ENCODE assay signal across 8 mouse cellular contexts in genomic region chr7:25217653-25218395, GRCm38 (mm10). TPM values are rescaled to one million over a fixed set of nuclear protein-coding genes. Genes with fewer than 3 reads are reported as not detected.
DNase-seq lines count a peak whose midpoint lies in the region; ATAC-seq and TF ChIP-seq lines count a peak whose summit lies in the region.

No protein-coding gene starts in this region.

- H3K36me3 ChIP-seq in heart, embryonic 13.5 days = peaks cover 20% of the 10 kb centered on the region
- H3K36me3 ChIP-seq in limb, embryonic 14.5 days (ENCODE audit: control insufficient read depth, insufficient read depth, low read length) = peaks cover 9% of the 10 kb centered on the region
- 0 out of 2 replicates have a peak, but pooled peaks cover 8% of the 10 kb centered on the region for H3K36me3 ChIP-seq in midbrain, embryonic 15.5 days (replicated peaks)

- H3K4me3 ChIP-seq in heart, embryonic 13.5 days = peak overlapping the region; percentile 83
- H3K4me3 ChIP-seq in limb, embryonic 14.5 days (replicated peaks; ENCODE audit: low read length) = no peak overlapping the region
- H3K4me3 ChIP-seq in midbrain, embryonic 15.5 days = peak overlapping the region; percentile 59; the same call in 1 of the 2 replicates

- intact Hi-C loops in heart, postnatal 14 days (cut with DNase I) = loop anchor here (10.0 kb wide), 1 partner anchor 333 kb away; the partner anchor contains the start of gene Rps19

- DNase-seq in heart, postnatal 14 days = no peak
- no peak for DNase-seq in limb, embryonic 14.5 days (ENCODE audit: low spot score)
- no peak for DNase-seq in right cerebral cortex, postnatal 10 days (ENCODE audit: low spot score in 2 of 2)
- no peak for DNase-seq in cerebellum, postnatal 10 days
- DNase-seq in ovary, postnatal 10 days (ENCODE audit: low spot score) = no peak

- peaks cover 27% of the 10 kb centered on the region for H3K4me1 ChIP-seq in heart, embryonic 13.5 days
- H3K4me1 ChIP-seq in limb, embryonic 14.5 days (ENCODE audit: control insufficient read depth, insufficient read depth, low read length) = peaks cover 23% of the 10 kb centered on the region
- peaks cover 36% of the 10 kb centered on the region for H3K4me1 ChIP-seq in midbrain, embryonic 15.5 days

- H3K27me3 ChIP-seq in heart, embryonic 13.5 days (replicated peaks) = no peaks in the 10 kb centered on the region
- H3K27me3 ChIP-seq in limb, embryonic 14.5 days (ENCODE audit: control insufficient read depth, insufficient read depth, low read length) = no peaks in the 10 kb centered on the region
- no peaks in the 10 kb centered on the region for H3K27me3 ChIP-seq in midbrain, embryonic 15.5 days (replicated peaks)

- WGBS in heart, embryonic 13.5 days = 65% methylated on average over 12 of the region's 12 CpGs
- 62% methylated on average over 12 of the region's 12 CpGs for WGBS in limb, embryonic 14.5 days
- WGBS in midbrain, embryonic 15.5 days = 76% methylated on average over 12 of the region's 12 CpGs

- peak overlapping the region; percentile 81 for H3K4me2 ChIP-seq in heart, embryonic 13.5 days
- no peak overlapping the region for H3K4me2 ChIP-seq in limb, embryonic 14.5 days (replicated peaks; ENCODE audit: low read depth, low read length, severe bottlenecking)
- peak overlapping the region; percentile 90 for H3K4me2 ChIP-seq in midbrain, embryonic 15.5 days

- H3K27ac ChIP-seq in heart, embryonic 13.5 days (replicated peaks) = no peak overlapping the region
- H3K27ac ChIP-seq in limb, embryonic 14.5 days (replicated peaks; ENCODE audit: low read depth, low read length) = no peak overlapping the region
- no peak overlapping the region for H3K27ac ChIP-seq in midbrain, embryonic 15.5 days

- H3K9ac ChIP-seq in heart, embryonic 13.5 days = peak overlapping the region; percentile 91; the same call in 1 of the 2 replicates
- 0 out of 2 replicates have a peak overlapping the region, but pooled peaks have one; percentile 70 for H3K9ac ChIP-seq in limb, embryonic 14.5 days (ENCODE audit: low read depth, low read length, severe bottlenecking)
- H3K9ac ChIP-seq in midbrain, embryonic 15.5 days = no peak overlapping the region

- ATAC-seq in heart, embryonic 13.5 days (ENCODE audit: extremely low read depth, insufficient number of reproducible peaks, low FRiP score, low TSS enrichment) = no peak
- ATAC-seq in erythroid progenitor cell, adult 5-6 weeks (replicated peaks; ENCODE audit: low FRiP score, poor library complexity, severe bottlenecking) = 0 out of 2 replicates have a peak, but pooled peaks have one; percentile 17
- ATAC-seq in limb, embryonic 14.5 days (ENCODE audit: low FRiP score, low read depth) = no peak
- no peak for ATAC-seq in midbrain, embryonic 15.5 days (replicated peaks)

- no peak for TF ChIP-seq POLR2A in limb, embryonic 14.5 days (IDR thresholded peaks at IDR 0.05; ENCODE audit: borderline replicate concordance, extremely low read depth, insufficient read depth, insufficient read length)

- no peaks in the 10 kb centered on the region for H3K9me3 ChIP-seq in heart, embryonic 13.5 days
- H3K9me3 ChIP-seq in limb, embryonic 14.5 days (ENCODE audit: control insufficient read depth, low read length) = no peaks in the 10 kb centered on the region
- no peaks in the 10 kb centered on the region for H3K9me3 ChIP-seq in midbrain, embryonic 15.5 days

RNA-seq across cellular contexts. Expression of gene Dedd2, which starts 2.6 kb away (rescaled TPM):
- 5.3 and 6.6 TPM in 2 replicates for polyA plus RNA-seq in heart, embryonic 13.5 days (2015; fragmentation: Nextera tagmentation; extraction: Ambion mirVana)
- total RNA-seq in heart, postnatal 14 days (2021) = 10 to 100 TPM; 17.9 to 19.2 TPM
- 29.9 and 31.4 TPM in 2 replicates for total RNA-seq in erythroid progenitor cell, adult 5-6 weeks (2015; ENCODE audit: low replicate concordance)
- total RNA-seq in erythroid progenitor cell, adult 5-6 weeks (2017; ENCODE audit: low replicate concordance) = 87.7 and 89.0 TPM in 2 replicates
- polyA plus RNA-seq in limb, embryonic 14.5 days (2012; rRNA removed) = 11.1 and 14.0 TPM in 2 replicates
- 9.0 and 9.4 TPM in 2 replicates for polyA plus RNA-seq in limb, embryonic 14.5 days (2014; fragmentation: Nextera tagmentation; extraction: Ambion mirVana)
- 18.5 and 18.7 TPM in 2 replicates for polyA plus RNA-seq in midbrain, embryonic 15.5 days (2015; fragmentation: Nextera tagmentation; extraction: Ambion mirVana)

RNA-seq across cellular contexts. Expression of gene Zfp526, which starts 3.4 kb away (rescaled TPM):
- 2.1 TPM in 2 replicates for polyA plus RNA-seq in heart, embryonic 13.5 days (2015; fragmentation: Nextera tagmentation; extraction: Ambion mirVana)
- total RNA-seq in heart, postnatal 14 days (2021) = 1 to 10 TPM; 8.0 to 9.1 TPM
- total RNA-seq in erythroid progenitor cell, adult 5-6 weeks (2015; ENCODE audit: low replicate concordance) = 18.0 and 32.8 TPM in 2 replicates
- total RNA-seq in erythroid progenitor cell, adult 5-6 weeks (2017; ENCODE audit: low replicate concordance) = 27.6 and 29.6 TPM in 2 replicates
- polyA plus RNA-seq in limb, embryonic 14.5 days (2012; rRNA removed) = 11.1 and 13.0 TPM in 2 replicates
- polyA plus RNA-seq in limb, embryonic 14.5 days (2014; fragmentation: Nextera tagmentation; extraction: Ambion mirVana) = 3.9 and 4.2 TPM in 2 replicates
- polyA plus RNA-seq in midbrain, embryonic 15.5 days (2015; fragmentation: Nextera tagmentation; extraction: Ambion mirVana) = 1.8 and 1.9 TPM in 2 replicates

RNA-seq across cellular contexts. Expression of gene Gsk3a, which starts 19.8 kb away (rescaled TPM):
- 7.8 and 8.2 TPM in 2 replicates for polyA plus RNA-seq in heart, embryonic 13.5 days (2015; fragmentation: Nextera tagmentation; extraction: Ambion mirVana)
- 10 to 100 TPM; 58.6 to 66.6 TPM for total RNA-seq in heart, postnatal 14 days (2021)
- 122 and 132 TPM in 2 replicates for total RNA-seq in erythroid progenitor cell, adult 5-6 weeks (2015; ENCODE audit: low replicate concordance)
- total RNA-seq in erythroid progenitor cell, adult 5-6 weeks (2017; ENCODE audit: low replicate concordance) = 53.0 and 74.3 TPM in 2 replicates
- polyA plus RNA-seq in limb, embryonic 14.5 days (2012; rRNA removed) = 155 and 204 TPM in 2 replicates
- 16.3 and 18.8 TPM in 2 replicates for polyA plus RNA-seq in limb, embryonic 14.5 days (2014; fragmentation: Nextera tagmentation; extraction: Ambion mirVana)
- polyA plus RNA-seq in midbrain, embryonic 15.5 days (2015; fragmentation: Nextera tagmentation; extraction: Ambion mirVana) = 19.5 TPM in 2 replicates

RNA-seq across cellular contexts. Expression of gene Erf, which starts 32.7 kb away (rescaled TPM):
- polyA plus RNA-seq in heart, embryonic 13.5 days (2015; fragmentation: Nextera tagmentation; extraction: Ambion mirVana) = 11.2 and 14.3 TPM in 2 replicates
- total RNA-seq in heart, postnatal 14 days (2021) = 10 to 100 TPM; 32.8 to 33.2 TPM
- 0.72 and 3.4 TPM in 2 replicates for total RNA-seq in erythroid progenitor cell, adult 5-6 weeks (2015; ENCODE audit: low replicate concordance)
- 0.61 and 1.8 TPM in 2 replicates for total RNA-seq in erythroid progenitor cell, adult 5-6 weeks (2017; ENCODE audit: low replicate concordance)
- 99.2 and 127 TPM in 2 replicates for polyA plus RNA-seq in limb, embryonic 14.5 days (2012; rRNA removed)
- 33.2 and 37.9 TPM in 2 replicates for polyA plus RNA-seq in limb, embryonic 14.5 days (2014; fragmentation: Nextera tagmentation; extraction: Ambion mirVana)
- polyA plus RNA-seq in midbrain, embryonic 15.5 days (2015; fragmentation: Nextera tagmentation; extraction: Ambion mirVana) = 3.3 and 5.3 TPM in 2 replicates

RNA-seq across cellular contexts. Expression of gene Pou2f2, which starts 38.3 kb away (rescaled TPM):
- polyA plus RNA-seq in heart, embryonic 13.5 days (2015; fragmentation: Nextera tagmentation; extraction: Ambion mirVana) = 0.43 and 0.51 TPM in 2 replicates
- total RNA-seq in heart, postnatal 14 days (2021) = under 1 TPM; 0.44 to 0.60 TPM
- 4.2 and 6.1 TPM in 2 replicates for total RNA-seq in erythroid progenitor cell, adult 5-6 weeks (2015; ENCODE audit: low replicate concordance)
- total RNA-seq in erythroid progenitor cell, adult 5-6 weeks (2017; ENCODE audit: low replicate concordance) = 1.6 and 2.7 TPM in 2 replicates
- polyA plus RNA-seq in limb, embryonic 14.5 days (2012; rRNA removed) = 1.3 and 2.6 TPM in 2 replicates
- polyA plus RNA-seq in limb, embryonic 14.5 days (2014; fragmentation: Nextera tagmentation; extraction: Ambion mirVana) = 0.55 and 1.9 TPM in 2 replicates
- 45.5 and 59.1 TPM in 2 replicates for polyA plus RNA-seq in midbrain, embryonic 15.5 days (2015; fragmentation: Nextera tagmentation; extraction: Ambion mirVana)
